Mouse (Mus musculus) heart, adult 8-10 months (tissue): ENCODE measurements around the gene Cd2. TPM values are rescaled to one million over a fixed set of nuclear protein-coding genes. Genes with fewer than 3 reads are reported as not detected.

Source experiments
- DNase-seq: peaks from one replicate; pipeline ENCODE4 v3.0.0; 2022; ENCODE audit warnings: low spot score
- total RNA-seq, 4 experiments: library from RNA; stranded (reverse); gene quantifications; 2 replicates each; pipeline ENCODE4 v1.2.4; 2022

Cd2 gene
- total RNA-seq = 1 to 10 TPM in 1 of 4 experiments, under 1 TPM in 2, not detected in 1; 0.54 to 1.2 (median 1.00) TPM

GRCm38 (mm10) chr3:101287911-101288311, at the start of gene Cd2:
TSS of gene Cd2 (minus strand) at chr3:101287939.
- no peak for DNase-seq

- DNase-seq = no peak
Observed at GRCm38 (mm10) chr3:101328617-101329016, 40.9 kb upstream of the Cd2 start.

- DNase-seq = no peak
Observed at GRCm38 (mm10) chr3:101327248-101327647, 39.5 kb upstream of the Cd2 start.

- no peak for DNase-seq
Observed at GRCm38 (mm10) chr3:101322437-101322836, 34.7 kb upstream of the Cd2 start.

- DNase-seq = no peak
Observed at GRCm38 (mm10) chr3:101320874-101321273, 33.1 kb upstream of the Cd2 start.

GRCm38 (mm10) chr3:101318516-101319170, 30.9 kb upstream of the Cd2 start:
- DNase-seq = no peak

GRCm38 (mm10) chr3:101318115-101318514, 30.4 kb upstream of the Cd2 start:
- DNase-seq = no peak

GRCm38 (mm10) chr3:101314954-101315353, 27.2 kb upstream of the Cd2 start:
- no peak for DNase-seq

- DNase-seq = no peak
Observed at GRCm38 (mm10) chr3:101313266-101314051, 25.7 kb upstream of the Cd2 start.

- no peak for DNase-seq
Observed at GRCm38 (mm10) chr3:101310977-101311376, 23.2 kb upstream of the Cd2 start.

- DNase-seq = no peak
Observed at GRCm38 (mm10) chr3:101309626-101310025, 21.9 kb upstream of the Cd2 start.

- DNase-seq = no peak
Observed at GRCm38 (mm10) chr3:101306090-101306489, 18.4 kb upstream of the Cd2 start.

- no peak for DNase-seq
Observed at GRCm38 (mm10) chr3:101305046-101305445, 17.3 kb upstream of the Cd2 start.

GRCm38 (mm10) chr3:101304156-101304555, 16.4 kb upstream of the Cd2 start:
- peak; percentile 64 for DNase-seq

- no peak for DNase-seq
Observed at GRCm38 (mm10) chr3:101300271-101301071, 12.7 kb upstream of the Cd2 start.

- DNase-seq = no peak
Observed at GRCm38 (mm10) chr3:101299591-101299990, 11.9 kb upstream of the Cd2 start.

- no peak for DNase-seq
Observed at GRCm38 (mm10) chr3:101297221-101297620, 9.5 kb upstream of the Cd2 start.

GRCm38 (mm10) chr3:101295931-101296820, 8.4 kb upstream of the Cd2 start:
- no peak for DNase-seq

GRCm38 (mm10) chr3:101295366-101295867, 7.7 kb upstream of the Cd2 start:
- DNase-seq = peak; percentile 93

- peak; percentile 66 for DNase-seq
Observed at GRCm38 (mm10) chr3:101294487-101295365, 7.0 kb upstream of the Cd2 start.
